8 mouse cellular contexts compared by ENCODE assay signal in genomic region chr5:123368869-123369488, GRCm38 (mm10). TPM values are rescaled to one million over a fixed set of nuclear protein-coding genes. Genes with fewer than 3 reads are reported as not detected.
DNase-seq lines count a peak whose midpoint lies in the region; ATAC-seq lines count a peak whose summit lies in the region.
"Had no signal": no experiment of that assay in that cellular context is flagged by ENCODE, and none has a peak within 500 bp of the region (broad histone marks: within the 10 kb centered on the region; RNA-seq: fewer than 3 reads in every experiment).

No protein-coding gene starts in this region.

- ATAC-seq in hindbrain, embryonic 14.5 days (ENCODE audit: low FRiP score): no peak
- ATAC-seq in hindbrain, embryonic 12.5 days (ENCODE audit: low FRiP score): no peak
- peak; percentile 73; the same call in 1 of the 2 replicates for ATAC-seq in common myeloid progenitor, adult 5-6 weeks (replicated peaks; ENCODE audit: low read depth, poor library complexity, severe bottlenecking)

- no peak overlapping the region for H3K27ac ChIP-seq in hindbrain, embryonic 14.5 days
- no peak overlapping the region for H3K27ac ChIP-seq in hindbrain, embryonic 12.5 days
- H3K27ac ChIP-seq: neural tube, embryonic 12.5 days had no signal

- no peaks in the 10 kb centered on the region for H3K4me1 ChIP-seq in hindbrain, embryonic 14.5 days (replicated peaks; ENCODE audit: control insufficient read depth, insufficient read depth, low read length)
- no peaks in the 10 kb centered on the region for H3K4me1 ChIP-seq in hindbrain, embryonic 12.5 days
- H3K4me1 ChIP-seq: neural tube, embryonic 12.5 days had no signal

- H3K9me3 ChIP-seq in hindbrain, embryonic 14.5 days (ENCODE audit: control insufficient read depth, low read length): no peaks in the 10 kb centered on the region
- no peaks in the 10 kb centered on the region for H3K9me3 ChIP-seq in hindbrain, embryonic 12.5 days (replicated peaks)
- H3K9me3 ChIP-seq: neural tube, embryonic 12.5 days had no signal

- peak; percentile 76 for DNase-seq in hindbrain, embryonic 14.5 days (ENCODE audit: low spot score)
- peak; percentile 69 for DNase-seq in 416B (ENCODE audit: low read depth)
- DNase-seq in B cell, adult 2 months: peak; percentile 72 to 74
- DNase-seq in layer of hippocampus, postnatal 10 days (ENCODE audit: low spot score in 2 of 2): peak; percentile 50 to 55
- DNase-seq in right cerebral cortex, postnatal 14 days: peak; percentile 47

- no peak overlapping the region for H3K4me3 ChIP-seq in hindbrain, embryonic 14.5 days (replicated peaks; ENCODE audit: low read length)
- H3K4me3 ChIP-seq in hindbrain, embryonic 12.5 days: no peak overlapping the region
- H3K4me3 ChIP-seq: neural tube, embryonic 12.5 days had no signal

- H3K9ac ChIP-seq in hindbrain, embryonic 14.5 days: no peak overlapping the region
- H3K9ac ChIP-seq in hindbrain, embryonic 12.5 days: no peak overlapping the region
- H3K9ac ChIP-seq: neural tube, embryonic 12.5 days had no signal

- H3K36me3 ChIP-seq in hindbrain, embryonic 14.5 days (replicated peaks; ENCODE audit: control insufficient read depth, insufficient read depth): peaks cover 95% of the 10 kb centered on the region
- H3K36me3 ChIP-seq in hindbrain, embryonic 12.5 days: peaks cover 80% of the 10 kb centered on the region

- H3K4me2 ChIP-seq in hindbrain, embryonic 14.5 days (replicated peaks): no peak overlapping the region
- H3K4me2 ChIP-seq in hindbrain, embryonic 12.5 days (replicated peaks): no peak overlapping the region
- H3K4me2 ChIP-seq: neural tube, embryonic 12.5 days had no signal

- 81% methylated on average over 13 of the region's 13 CpGs for whole genome bisulfite sequencing in hindbrain, embryonic 14.5 days
- 81% methylated on average over 13 of the region's 13 CpGs for WGBS in hindbrain, embryonic 12.5 days

- H3K27me3 ChIP-seq in hindbrain, embryonic 14.5 days (ENCODE audit: control insufficient read depth, insufficient read depth, low read length): no peaks in the 10 kb centered on the region
- no peaks in the 10 kb centered on the region for H3K27me3 ChIP-seq in hindbrain, embryonic 12.5 days
- H3K27me3 ChIP-seq: neural tube, embryonic 12.5 days had no signal

RNA-seq across cellular contexts. Expression of gene Bcl7a, which starts 25.3 kb away (rescaled TPM):
- polyA plus RNA-seq in hindbrain, embryonic 14.5 days (2014; fragmentation: Nextera tagmentation; extraction: Ambion mirVana): 35.6 and 36.5 TPM in 2 replicates
- polyA plus RNA-seq in hindbrain, embryonic 12.5 days (2016; fragmentation: Nextera tagmentation; extraction: Ambion mirVana): 56.6 and 59.9 TPM in 2 replicates
- 18.9 and 19.4 TPM in 2 replicates for total RNA-seq in common myeloid progenitor, adult 5-6 weeks (2017)
- 10 to 100 TPM; 72.7 to 78.5 TPM for total RNA-seq in layer of hippocampus, postnatal 10 days (2021)

RNA-seq across cellular contexts. Expression of gene Mlxip, which starts 25.6 kb away (rescaled TPM):
- 21.1 and 21.7 TPM in 2 replicates for polyA plus RNA-seq in hindbrain, embryonic 14.5 days (2014; fragmentation: Nextera tagmentation; extraction: Ambion mirVana)
- 20.7 and 21.6 TPM in 2 replicates for polyA plus RNA-seq in hindbrain, embryonic 12.5 days (2016; fragmentation: Nextera tagmentation; extraction: Ambion mirVana)
- 9.1 and 13.9 TPM in 2 replicates for total RNA-seq in common myeloid progenitor, adult 5-6 weeks (2017)
- total RNA-seq in layer of hippocampus, postnatal 10 days (2021): 10 to 100 TPM; 22.3 to 22.7 TPM
